Mouse (Mus musculus) liver, adult 2 months (tissue): ENCODE results near the gene Olfr1457. TPM values are rescaled to one million over a fixed set of nuclear protein-coding genes. Genes with fewer than 3 reads are reported as not detected.

ENCODE experiments used
- DNase-seq: peaks from one replicate; pipeline ENCODE4 v3.0.0-alpha.2; 2011; ENCODE audit warnings: low read depth, low spot score; ENCODE audit errors: extremely low read depth
- H3K27ac ChIP-seq: fragments of 200-500 bp; replicated peaks from 2 replicates; pipeline ENCODE4 v1.5.1; 2012; ENCODE audit warnings: low read depth, mild to moderate bottlenecking, control low read depth, inconsistent platforms, low read length; ENCODE audit not compliant: insufficient read depth
- H3K27me3 ChIP-seq: fragments of 200-500 bp; 2 replicates; pipeline ENCODE4 v1.6.1; 2012; ENCODE audit warnings: mild to moderate bottlenecking, moderate library complexity, low read length, inconsistent platforms; ENCODE audit not compliant: control insufficient read depth, insufficient read depth
- H3K36me3 ChIP-seq: fragments of 200-500 bp; 2 replicates; pipeline ENCODE4 v1.6.1; 2012; ENCODE audit warnings: low read length, inconsistent platforms; ENCODE audit not compliant: control insufficient read depth, insufficient read depth
- H3K4me1 ChIP-seq: fragments of 200-500 bp; 2 replicates; pipeline ENCODE4 v1.6.1; 2011; ENCODE audit warnings: low read length; ENCODE audit not compliant: control insufficient read depth, insufficient read depth
- H3K4me3 ChIP-seq: fragments of 200-500 bp; 2 replicates; pipeline ENCODE4 v1.5.1; 2011; ENCODE audit warnings: low read depth, mild to moderate bottlenecking, control low read depth, low read length, moderate library complexity; ENCODE audit not compliant: insufficient read depth
- H3K79me2 ChIP-seq: fragments of 200-500 bp; 2 replicates; pipeline ENCODE4 v1.6.1; 2012; ENCODE audit warnings: inconsistent platforms, mild to moderate bottlenecking, low read length, moderate library complexity; ENCODE audit not compliant: control insufficient read depth, insufficient read depth
- H3K9ac ChIP-seq: fragments of 200-500 bp; 2 replicates; pipeline ENCODE4 v1.6.1; 2012; ENCODE audit warnings: low read depth, mild to moderate bottlenecking, control low read depth, inconsistent platforms, low read length
- CTCF ChIP-seq: fragments of 200-500 bp; IDR thresholded peaks from 2 replicates; pipeline ENCODE4 v1.5.1; 2011; ENCODE audit warnings: low read depth, low read length, control low read depth
- POLR2A ChIP-seq: fragments of 200-500 bp; IDR thresholded peaks from 2 replicates; pipeline ENCODE4 v1.6.1; 2011; ENCODE audit warnings: low read length, control low read depth; ENCODE audit not compliant: insufficient read depth; ENCODE audit errors: extremely low read depth
- WGBS: fragments of 180-500 bp; shearing (Covaris S2); methylation state at CpG from one replicate; pipeline ENCODE4 v1.1.7; 2018; 5-methylcytosine and 5-hydroxymethylcytosine counted together
- polyA plus RNA-seq: library from polyadenylated mRNA; depleted of rRNA; stranded (reverse); fragments of >200 nt; gene quantifications from 2 replicates; pipeline ENCODE4 v1.2.3, GENCODE M21; 2012; rRNA removed
- total RNA-seq: library from RNA; depleted of rRNA; stranded (reverse); fragments of >200 nt; gene quantifications from 2 replicates; pipeline ENCODE4 v1.2.3, GENCODE M21; 2014; rRNA removed

Olfr1457 gene
- not detected in 2 replicates for total RNA-seq
- not detected in 2 replicates for polyA plus RNA-seq

DNA sequence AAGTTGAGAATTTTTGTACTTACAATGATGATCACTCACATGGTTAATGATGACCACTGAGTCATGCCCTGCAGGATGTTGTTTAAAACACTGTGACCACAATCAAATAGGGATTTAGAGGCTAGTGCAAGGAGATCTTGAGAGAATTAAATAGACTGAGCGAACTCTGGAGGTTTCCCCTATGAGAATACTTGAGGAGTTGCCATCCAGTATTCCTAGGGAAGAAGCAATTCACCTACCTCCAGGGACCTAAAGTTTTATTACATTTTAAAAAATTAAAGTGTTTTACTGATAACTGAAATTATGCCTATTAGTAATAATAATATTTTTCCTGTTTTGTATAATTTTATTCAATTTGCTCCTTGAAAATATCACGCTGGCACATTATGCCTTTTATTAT, at the start of gene Olfr1457:
Olfr1457 (minus strand) TSS at position 101 of the 400 bp plus-strand sequence.
- Histone ChIP-seq H3K79me2 (no peaks in the 10 kb centered on the region), H3K4me1 (no peaks in the 10 kb centered on the region), H3K27me3 (no peaks in the 10 kb centered on the region), H3K4me3 (no peak within 1 kb of the TSS), H3K9ac (no peak within 1 kb of the TSS), H3K36me3 (no peaks in the 10 kb centered on the region), H3K27ac (no peak within 1 kb of the TSS)
- DNase-seq = no peak
- no peak for TF ChIP-seq CTCF
- TF ChIP-seq POLR2A = no peak
- 57% methylated on average over 2 of the region's 2 CpGs for WGBS

DNA sequence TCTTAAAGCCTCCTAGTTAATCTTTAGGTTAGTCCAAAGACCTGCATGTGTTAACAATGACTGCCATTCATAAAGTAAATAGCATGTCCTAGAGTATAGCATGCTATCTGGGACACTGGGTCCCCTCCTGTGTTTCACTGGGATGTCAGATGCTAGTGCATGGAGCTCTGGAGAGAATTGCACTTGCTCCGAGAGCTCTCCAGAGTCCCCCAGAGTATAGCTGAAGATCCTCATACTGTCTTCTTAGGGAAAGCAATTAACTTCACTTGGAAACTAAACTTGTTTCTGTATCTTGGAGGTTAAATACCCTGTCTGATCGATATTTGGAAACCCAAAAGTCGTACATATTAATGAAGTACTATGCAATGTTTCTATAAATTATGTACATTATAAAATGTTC, 9.0 kb upstream of the Olfr1457 start, which contains the start of gene Olfr1458:
Olfr1458 (minus strand) TSS at position 101 of the 400 bp plus-strand sequence.
- Histone ChIP-seq H3K9ac (no peak within 1 kb of the TSS), H3K4me1 (no peaks in the 10 kb centered on the region), H3K27ac (no peak within 1 kb of the TSS), H3K4me3 (no peak within 1 kb of the TSS), H3K79me2 (no peaks in the 10 kb centered on the region), H3K27me3 (no peaks in the 10 kb centered on the region), H3K36me3 (no peaks in the 10 kb centered on the region)
- DNase-seq = no peak
- WGBS = 76% methylated on average over 3 of the region's 3 CpGs
- TF ChIP-seq POLR2A (no peak), CTCF (no peak)

DNA sequence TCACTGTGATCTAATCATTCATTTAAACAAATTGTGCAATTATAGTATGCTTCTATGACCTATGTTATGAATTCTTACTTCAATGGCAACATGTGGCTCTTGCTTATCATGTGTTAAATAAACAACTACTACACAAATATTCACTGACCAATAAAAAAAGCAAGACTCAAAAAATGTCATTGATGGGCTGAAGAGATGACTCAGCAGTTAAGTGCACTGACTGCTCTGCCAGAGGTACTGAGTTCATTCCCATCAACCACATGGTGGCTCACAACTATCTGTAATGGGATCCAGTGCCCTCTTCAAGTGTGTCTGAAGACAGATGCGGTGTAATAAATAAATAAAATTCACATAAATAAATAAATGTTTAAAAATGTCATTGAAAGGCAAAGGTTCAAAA, 3.8 kb downstream of the Olfr1457 start:
- TF ChIP-seq CTCF = no peak
- no peak for TF ChIP-seq POLR2A
- WGBS = 76% methylated on average over 1 of the region's 1 CpGs
- H3K27me3 ChIP-seq = no peaks in the 10 kb centered on the region

DNA sequence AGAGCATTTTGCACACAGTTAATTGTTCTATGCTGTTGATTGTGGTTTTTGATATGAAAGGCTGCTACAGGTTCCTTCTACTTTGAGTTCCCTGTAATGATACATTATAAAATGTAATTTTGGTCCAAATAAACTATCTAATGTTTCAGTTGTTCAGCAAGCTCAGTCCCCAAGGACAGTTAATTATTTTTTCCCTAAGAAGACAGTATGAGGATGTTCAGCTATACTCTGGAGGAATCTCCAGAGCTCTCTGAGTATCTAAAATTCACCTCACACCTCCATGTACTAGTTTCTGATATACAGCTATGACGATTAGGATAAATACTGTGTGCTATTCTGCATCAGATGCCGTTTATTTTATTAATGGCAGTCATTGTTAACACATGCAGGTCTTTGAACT, 37.4 kb downstream of the Olfr1457 start, which contains the start of gene Olfr1454:
Olfr1454 (plus strand) TSS at position 301 of the 400 bp plus-strand sequence.
- Histone ChIP-seq H3K4me3 (no peak within 1 kb of the TSS), H3K4me1 (no peaks in the 10 kb centered on the region), H3K79me2 (no peaks in the 10 kb centered on the region), H3K27ac (no peak within 1 kb of the TSS), H3K36me3 (no peaks in the 10 kb centered on the region), H3K9ac (no peak within 1 kb of the TSS), H3K27me3 (no peaks in the 10 kb centered on the region)
- TF ChIP-seq POLR2A = no peak
- 51% methylated on average over 2 of the region's 2 CpGs for WGBS
- DNase-seq = no peak

More for the DNA sequence above, 3.8 kb downstream of the Olfr1457 start:
- no peak for DNase-seq
- Histone ChIP-seq H3K4me3 (no peak overlapping the region), H3K79me2 (no peaks in the 10 kb centered on the region), H3K27ac (no peak overlapping the region), H3K9ac (no peak overlapping the region), H3K4me1 (no peaks in the 10 kb centered on the region), H3K36me3 (no peaks in the 10 kb centered on the region)

Other genes starting within 250 kb of the Olfr1457 start
- not detected in 2 replicates for gene Olfr1444, start 240.6 kb downstream of the Olfr1457 start, total RNA-seq
- gene Olfr1444, start 240.6 kb downstream of the Olfr1457 start, polyA plus RNA-seq = not detected in 2 replicates
- gene Olfr1445, start 214.0 kb downstream of the Olfr1457 start, total RNA-seq = not detected in 2 replicates
- not detected in 2 replicates for gene Olfr1445, start 214.0 kb downstream of the Olfr1457 start, polyA plus RNA-seq
- gene Olfr1446, start 204.4 kb downstream of the Olfr1457 start, total RNA-seq = not detected in 2 replicates
- not detected in 2 replicates for gene Olfr1446, start 204.4 kb downstream of the Olfr1457 start, polyA plus RNA-seq
- gene Olfr1447, start 194.1 kb downstream of the Olfr1457 start, total RNA-seq = not detected in 2 replicates
- not detected in 2 replicates for gene Olfr1447, start 194.1 kb downstream of the Olfr1457 start, polyA plus RNA-seq
- gene Olfr1448, start 173.5 kb downstream of the Olfr1457 start, total RNA-seq = not detected in 2 replicates
- gene Olfr1448, start 173.5 kb downstream of the Olfr1457 start, polyA plus RNA-seq = not detected in 2 replicates
- gene Olfr1449, start 167.1 kb downstream of the Olfr1457 start, total RNA-seq = not detected in 2 replicates
- gene Olfr1449, start 167.1 kb downstream of the Olfr1457 start, polyA plus RNA-seq = not detected in 2 replicates
- gene Olfr1450, start 147.6 kb downstream of the Olfr1457 start, total RNA-seq = not detected in 2 replicates
- not detected in 2 replicates for gene Olfr1450, start 147.6 kb downstream of the Olfr1457 start, polyA plus RNA-seq
- gene Olfr1451, start 102.9 kb downstream of the Olfr1457 start, total RNA-seq = not detected in 2 replicates
- not detected in 2 replicates for gene Olfr1451, start 102.9 kb downstream of the Olfr1457 start, polyA plus RNA-seq
- not detected in 2 replicates for gene Olfr1453, start 69.6 kb downstream of the Olfr1457 start, total RNA-seq
- not detected in 2 replicates for gene Olfr1453, start 69.6 kb downstream of the Olfr1457 start, polyA plus RNA-seq
- gene Olfr1454, start 37.3 kb downstream of the Olfr1457 start, total RNA-seq = not detected in 2 replicates
- gene Olfr1454, start 37.3 kb downstream of the Olfr1457 start, polyA plus RNA-seq = not detected in 2 replicates
- gene Olfr1458, start 8.9 kb upstream of the Olfr1457 start, total RNA-seq = not detected in 2 replicates
- gene Olfr1458, start 8.9 kb upstream of the Olfr1457 start, polyA plus RNA-seq = not detected in 2 replicates
- not detected in 2 replicates for gene Olfr1459, start 51.7 kb upstream of the Olfr1457 start, total RNA-seq
- not detected in 2 replicates for gene Olfr1459, start 51.7 kb upstream of the Olfr1457 start, polyA plus RNA-seq
- gene Olfr1461, start 65.1 kb upstream of the Olfr1457 start, total RNA-seq = not detected in 2 replicates
- gene Olfr1461, start 65.1 kb upstream of the Olfr1457 start, polyA plus RNA-seq = not detected in 2 replicates
- not detected in 2 replicates for gene Olfr1462, start 87.8 kb upstream of the Olfr1457 start, total RNA-seq
- gene Olfr1462, start 87.8 kb upstream of the Olfr1457 start, polyA plus RNA-seq = not detected in 2 replicates
- gene Olfr1463, start 133.4 kb upstream of the Olfr1457 start, total RNA-seq = not detected in 2 replicates
- gene Olfr1463, start 133.4 kb upstream of the Olfr1457 start, polyA plus RNA-seq = not detected in 2 replicates
- gene Olfr1465, start 217.7 kb upstream of the Olfr1457 start, total RNA-seq = not detected in 2 replicates
- gene Olfr1465, start 217.7 kb upstream of the Olfr1457 start, polyA plus RNA-seq = not detected in 2 replicates
- not detected in 2 replicates for gene Olfr1466, start 241.0 kb upstream of the Olfr1457 start, total RNA-seq
- not detected in 2 replicates for gene Olfr1466, start 241.0 kb upstream of the Olfr1457 start, polyA plus RNA-seq